Mouse (Mus musculus) frontal cortex, adult (tissue): ENCODE measurements around the gene Dbn1.
A peak's percentile ranks its signal among the peaks of the same experiment; 100 is the strongest.

ENCODE experiments used
- ATAC-seq: cut with Nextera tagmentation; 2 replicates; pipeline ENCODE4 v1.9.2; 2017; ENCODE audit warnings: mild to moderate bottlenecking, moderate library complexity, mixed read lengths; ENCODE audit not compliant: low TSS enrichment

Dbn1 gene

GRCm38 (mm10) chr13:55487578-55488498, at the start of gene Dbn1:
Gene Dbn1 (minus strand): TSS chr13:55488111.
- peak; percentile 25; the same call in 1 of the 2 replicates for ATAC-seq

GRCm38 (mm10) chr13:55536194-55537175, 48.6 kb upstream of the Dbn1 start, which contains the start of gene Ddx41:
Gene Ddx41 (minus strand): TSS chr13:55536658.
- ATAC-seq = peak; percentile 94

- ATAC-seq = no peak
Observed at GRCm38 (mm10) chr13:55535796-55536193, 47.9 kb upstream of the Dbn1 start.

- no peak for ATAC-seq
Observed at GRCm38 (mm10) chr13:55535191-55535590, 47.3 kb upstream of the Dbn1 start.

DNA sequence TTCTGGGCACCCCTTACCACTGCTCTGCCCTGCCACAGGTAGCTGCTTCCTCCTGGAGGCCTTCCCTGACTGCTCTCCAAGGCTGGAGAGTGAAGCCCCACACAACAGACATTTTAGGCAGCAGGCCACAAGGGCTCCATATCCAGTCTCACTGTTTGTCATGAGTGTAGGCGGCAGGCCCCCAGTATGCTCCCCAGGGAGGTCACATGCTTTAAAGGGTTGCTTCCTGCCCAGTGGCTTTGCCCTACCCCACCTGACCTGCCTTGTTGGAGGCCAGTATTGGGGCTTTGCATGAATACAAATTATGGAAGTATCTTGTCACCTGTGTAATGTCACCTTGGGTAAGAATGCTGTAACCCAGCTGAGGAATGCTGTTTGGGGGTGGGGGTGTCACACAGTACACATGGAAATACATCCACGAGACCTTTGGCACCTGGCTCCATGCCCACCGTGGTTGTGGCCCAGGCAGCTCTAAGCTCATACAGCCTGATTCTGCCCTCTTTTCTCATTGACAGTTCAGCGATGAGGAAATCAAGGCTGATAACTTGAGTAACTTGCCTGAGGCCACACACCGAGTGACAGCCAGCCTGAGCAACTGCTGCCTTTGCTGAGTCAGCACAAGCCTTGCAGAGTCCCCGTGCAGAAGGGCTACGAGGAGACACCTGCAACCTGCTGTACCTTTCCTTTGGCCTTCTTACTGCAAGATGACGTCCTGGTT, 41.4 kb upstream of the Dbn1 start, which contains the start of gene Dok3:
Gene Dok3 (minus strand): TSS at position 99 of the 718 bp plus-strand sequence.
- ATAC-seq = no peak

DNA sequence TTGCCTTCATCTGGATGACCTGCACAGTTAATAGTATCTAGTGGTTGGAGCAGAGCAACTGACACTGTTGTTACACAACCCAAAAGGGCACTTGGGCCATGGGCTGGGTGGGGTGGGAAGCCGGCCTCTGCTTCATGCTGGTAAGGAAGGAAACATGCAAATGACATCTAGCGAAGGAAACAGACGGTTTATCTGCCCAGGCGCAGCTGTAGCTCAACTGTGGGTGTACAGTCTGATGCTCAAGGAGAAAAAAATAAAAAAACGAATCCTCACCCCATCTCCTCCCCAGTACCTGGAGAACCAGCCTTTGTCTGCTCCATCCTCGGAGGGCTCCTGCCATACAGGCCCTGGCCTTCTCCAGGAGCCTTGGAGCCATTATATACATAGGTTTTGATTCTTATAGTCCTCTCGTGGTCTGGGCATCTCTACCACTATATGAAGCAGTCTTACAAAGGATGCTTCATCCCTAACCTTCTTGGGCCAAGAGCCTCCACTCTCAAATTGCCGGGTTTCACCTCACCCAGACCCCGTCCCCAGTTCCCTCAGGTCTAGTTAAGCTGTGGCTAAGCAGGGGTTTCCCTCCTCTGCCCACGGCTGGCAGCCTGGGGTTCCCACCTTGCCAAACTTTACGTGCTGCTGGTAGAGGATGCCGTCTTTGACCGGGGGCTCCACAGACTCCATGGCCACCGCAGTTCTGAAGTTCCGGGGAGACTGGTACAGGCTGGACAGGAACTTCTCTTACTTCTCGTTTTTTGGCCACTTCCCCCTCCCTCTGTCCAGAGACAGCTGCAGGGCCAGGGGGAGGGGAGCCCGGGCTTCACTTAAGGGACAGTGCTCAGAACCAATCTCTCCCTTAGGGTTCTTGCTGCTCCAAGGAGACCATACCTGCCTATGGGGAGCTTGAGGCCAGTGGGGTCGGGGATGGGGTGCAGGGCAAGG, 40.2 kb upstream of the Dbn1 start:
- ATAC-seq = peak; percentile 64

- no peak for ATAC-seq
Observed at GRCm38 (mm10) chr13:55527212-55527611, 39.3 kb upstream of the Dbn1 start.

DNA sequence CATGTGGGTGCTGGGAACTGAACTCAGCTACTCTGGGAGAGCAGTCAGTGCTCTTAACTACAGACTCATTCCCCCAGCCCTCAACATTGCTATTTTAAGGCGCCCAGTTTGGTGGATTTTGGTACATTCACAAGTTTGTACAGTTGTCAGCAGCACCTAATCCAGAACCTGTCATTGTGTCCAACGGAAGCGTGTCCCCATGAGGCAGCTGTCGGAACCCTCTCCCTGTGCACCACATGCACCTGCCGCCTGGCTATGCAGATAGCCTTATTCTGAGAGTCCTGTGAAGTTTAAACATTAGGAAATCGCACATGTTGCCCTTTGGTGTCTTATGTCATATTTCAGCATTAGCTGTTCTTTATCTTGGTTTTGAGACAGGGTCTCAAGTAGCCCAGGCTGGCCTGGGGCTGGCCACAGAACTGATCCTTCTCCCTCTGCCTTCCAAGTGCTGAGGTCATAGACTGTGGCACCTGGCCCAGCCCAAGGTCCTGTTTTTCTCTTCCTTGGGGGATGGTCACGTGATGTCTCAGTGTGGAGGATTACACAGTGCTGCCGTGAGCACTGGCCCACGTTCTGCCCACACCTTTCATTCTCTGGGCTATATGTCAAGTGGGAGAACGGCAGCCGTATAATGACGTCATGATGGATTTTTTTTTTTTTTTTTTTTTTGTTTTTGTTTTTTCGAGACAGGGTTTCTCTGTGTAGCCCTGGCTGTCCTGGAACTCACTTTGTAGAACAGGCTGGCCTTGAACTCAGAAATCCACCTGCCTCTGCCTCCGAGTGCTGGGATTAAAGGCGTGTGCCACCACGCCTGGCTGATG, 38.0 kb upstream of the Dbn1 start:
- ATAC-seq = no peak

GRCm38 (mm10) chr13:55523951-55524600, 36.2 kb upstream of the Dbn1 start:
- ATAC-seq = no peak

GRCm38 (mm10) chr13:55523278-55523677, 35.4 kb upstream of the Dbn1 start:
- ATAC-seq = no peak

GRCm38 (mm10) chr13:55522730-55523129, 34.8 kb upstream of the Dbn1 start:
- no peak for ATAC-seq

- no peak for ATAC-seq
Observed at GRCm38 (mm10) chr13:55519606-55520005, 31.7 kb upstream of the Dbn1 start.

- ATAC-seq = peak; percentile 58; the same call in 1 of the 2 replicates
Observed at GRCm38 (mm10) chr13:55516955-55517354, 29.0 kb upstream of the Dbn1 start.

DNA sequence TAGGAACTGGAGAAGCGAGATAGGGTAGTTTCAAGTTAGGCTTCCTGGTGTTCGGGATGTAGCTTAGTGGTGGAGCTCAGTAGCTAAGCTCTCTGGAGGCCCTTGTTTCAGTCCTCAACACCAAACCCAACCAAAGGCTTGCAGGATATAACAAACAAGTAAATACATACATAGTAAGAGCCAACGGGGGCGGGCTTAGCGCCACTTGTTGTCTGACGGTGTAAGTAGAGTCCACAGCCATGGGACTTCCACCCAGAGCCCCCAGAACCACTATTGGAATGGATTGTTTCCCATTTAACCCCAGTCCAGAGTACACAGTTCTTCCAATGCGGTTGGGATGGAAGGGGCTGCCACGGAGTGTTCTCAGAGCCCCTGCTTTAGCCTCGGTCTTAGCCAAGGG, 25.9 kb upstream of the Dbn1 start:
- ATAC-seq = no peak

DNA sequence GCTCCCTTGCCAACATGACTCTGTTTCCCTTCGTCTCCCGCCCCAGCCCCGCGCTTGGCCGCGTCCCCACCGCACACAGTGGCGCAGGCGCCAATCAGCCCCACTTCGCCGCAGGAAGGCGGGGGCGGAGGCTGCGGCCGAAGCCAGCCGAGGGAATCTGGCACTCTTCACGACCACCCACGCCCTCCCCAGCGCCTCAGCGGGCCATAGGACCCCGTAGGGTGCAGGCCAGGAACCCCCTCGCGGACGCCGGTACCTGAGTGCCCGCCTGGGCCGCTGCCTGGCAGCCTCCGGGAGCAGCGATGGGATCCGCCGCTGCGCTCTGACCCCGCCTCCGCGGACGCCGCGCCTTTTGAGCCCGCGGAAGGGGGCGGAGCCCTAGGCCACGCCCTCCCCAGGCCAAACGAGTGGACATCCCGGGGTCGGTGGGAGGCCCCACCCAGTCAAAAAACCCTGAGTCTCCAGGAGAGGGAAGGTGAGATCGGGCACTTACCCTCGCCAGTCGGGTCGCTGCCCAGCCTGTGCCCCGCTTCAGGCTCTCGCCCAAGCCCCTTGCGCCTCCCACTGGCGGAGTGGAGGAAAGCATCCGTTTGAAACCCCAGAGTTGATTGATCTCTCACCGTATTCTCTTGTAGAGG, 25.3 kb upstream of the Dbn1 start, which contains the start of gene Pdlim7:
Gene Pdlim7 (minus strand): TSS at position 566 of the 638 bp plus-strand sequence.
- ATAC-seq = peak; percentile 54

DNA sequence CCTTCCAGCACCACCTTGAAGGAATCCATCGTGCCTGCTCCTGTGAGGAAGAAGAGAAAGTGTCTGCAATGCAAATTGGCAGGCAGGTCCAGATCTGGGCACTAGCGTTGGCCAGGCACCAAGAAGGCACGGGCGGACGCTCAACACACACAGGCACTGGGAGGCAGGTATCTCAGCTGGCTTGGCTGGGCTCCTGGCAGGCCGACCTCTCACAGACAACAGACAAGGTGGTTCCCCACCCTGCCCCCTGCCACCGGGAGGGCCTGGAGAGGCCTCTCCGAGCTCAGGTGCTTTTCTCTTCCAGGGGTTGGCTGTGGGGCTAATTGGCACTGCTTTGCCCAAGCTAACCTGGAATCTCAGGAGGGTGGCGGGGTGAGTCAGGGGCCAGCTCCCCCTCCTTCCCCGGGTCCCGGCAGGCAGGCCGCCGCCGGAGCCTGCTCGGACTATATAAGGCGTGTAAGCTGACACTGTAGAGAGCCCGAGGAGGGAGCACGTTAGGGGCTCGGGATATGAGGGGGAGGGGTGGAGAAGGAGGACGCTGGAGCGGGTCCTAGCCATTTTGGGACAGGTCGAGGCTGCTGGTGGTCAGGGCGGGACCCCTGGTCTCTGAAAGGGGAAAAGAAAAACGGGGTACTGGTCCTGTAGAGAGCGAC, 24.6 kb upstream of the Dbn1 start:
- no peak for ATAC-seq

GRCm38 (mm10) chr13:55511492-55511861, 23.6 kb upstream of the Dbn1 start:
- ATAC-seq = no peak
